Mouse (Mus musculus) E14TG2a.4 (cell line): ENCODE data around the gene Olfr804.

ENCODE experiments used
- CTCF ChIP-seq: conservative IDR thresholded peaks from 2 replicates; pipeline ENCODE4 v1.5.1; 2014; ENCODE audit warnings: low read length
- NANOG ChIP-seq: IDR thresholded peaks from 2 replicates; pipeline ENCODE4 v1.6.1; 2014; ENCODE audit warnings: borderline replicate concordance, low read length, mixed read lengths
- POU5F1 ChIP-seq: IDR thresholded peaks from 2 replicates; pipeline ENCODE4 v1.6.1; 2014; ENCODE audit warnings: low read length, borderline replicate concordance

GRCm38 (mm10) chr10:129673765-129674164, 29.2 kb upstream of the Olfr804 start, which contains the start of gene Olfr801:
- TF ChIP-seq CTCF: no peak
- no peak for TF ChIP-seq NANOG
- TF ChIP-seq POU5F1: no peak
